Mouse (Mus musculus): ENCODE data around the gene Fancg. TPM values are rescaled to one million over a fixed set of nuclear protein-coding genes. Genes with fewer than 3 reads are reported as not detected.

Gene Fancg
- polyA plus RNA-seq, 1 experiment from 2014 or later: 13.0 TPM

GRCm38 (mm10) chr4:43031237-43031995 lies 21.1 kb upstream of the Fancg start, which contains the start of gene Stoml2:
Gene Stoml2, minus strand, starts transcription at chr4:43031710.
- Histone ChIP-seq H3K4me1 (peaks cover 14% of the 10 kb centered on the region), H3K36me3 (peaks cover 41% of the 10 kb centered on the region), H3K27me3 (replicated peaks) (no peaks in the 10 kb centered on the region), H3K4me3 (replicated peaks) (peak within 1 kb of the TSS; percentile 71), H3K9me3 (no peaks in the 10 kb centered on the region), H3K27ac (peak within 1 kb of the TSS; percentile 84), H3K9ac (peak within 1 kb of the TSS; percentile 89), H3K4me2 (peak within 1 kb of the TSS; percentile 78)
- ATAC-seq (ENCODE audit: insufficient read depth, low FRiP score, low read depth): peak; percentile 96
- 1% methylated on average over 38 of the region's 38 CpGs for WGBS

DNA sequence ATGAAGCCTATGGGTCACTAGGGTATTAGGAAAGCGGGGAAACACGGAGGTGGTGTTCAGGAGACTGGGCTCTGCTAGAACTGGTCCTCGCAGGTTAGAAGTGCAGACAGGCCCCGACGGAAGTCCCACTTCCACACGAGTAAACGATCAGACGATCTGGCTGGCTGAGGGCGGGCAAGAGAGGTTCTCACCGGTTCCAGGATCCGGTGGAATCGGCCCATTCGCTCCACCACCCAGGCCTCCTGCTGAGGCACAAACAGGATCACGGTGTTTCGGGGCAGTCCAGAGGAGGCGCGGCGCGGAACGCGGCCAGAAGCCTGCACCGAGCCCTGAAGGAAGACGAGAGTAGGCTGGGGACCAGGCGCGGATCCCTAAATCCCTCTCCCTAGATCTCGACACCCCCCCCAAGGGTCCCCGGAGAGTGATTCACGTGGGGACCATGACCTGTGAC lies 20.5 kb upstream of the Fancg start:
- peak overlapping the region; percentile 82 for H3K27ac ChIP-seq
- WGBS: 1% methylated on average over 28 of the region's 28 CpGs

GRCm38 (mm10) chr4:43030352-43030751 lies 20.0 kb upstream of the Fancg start:
- Histone ChIP-seq H3K4me1 (peaks cover 14% of the 10 kb centered on the region), H3K4me3 (replicated peaks) (peak overlapping the region; percentile 71), H3K9me3 (no peaks in the 10 kb centered on the region), H3K9ac (peak overlapping the region; percentile 89), H3K36me3 (peaks cover 38% of the 10 kb centered on the region), H3K27ac (peak overlapping the region; percentile 82), H3K4me2 (peak overlapping the region; percentile 78), H3K27me3 (replicated peaks) (no peaks in the 10 kb centered on the region)
- WGBS: 69% methylated on average over 9 of the region's 9 CpGs
- ATAC-seq (ENCODE audit: insufficient read depth, low FRiP score, low read depth): no peak

More for the DNA sequence above, 20.5 kb upstream of the Fancg start:
- no peaks in the 10 kb centered on the region for H3K27me3 ChIP-seq (replicated peaks)
- H3K36me3 ChIP-seq: peaks cover 38% of the 10 kb centered on the region
- peak; percentile 55 for ATAC-seq (ENCODE audit: insufficient read depth, low FRiP score, low read depth)
- peaks cover 14% of the 10 kb centered on the region for H3K4me1 ChIP-seq
- peak overlapping the region; percentile 78 for H3K4me2 ChIP-seq
- peak overlapping the region; percentile 71 for H3K4me3 ChIP-seq (replicated peaks)
- no peaks in the 10 kb centered on the region for H3K9me3 ChIP-seq
- H3K9ac ChIP-seq: peak overlapping the region; percentile 89

DNA sequence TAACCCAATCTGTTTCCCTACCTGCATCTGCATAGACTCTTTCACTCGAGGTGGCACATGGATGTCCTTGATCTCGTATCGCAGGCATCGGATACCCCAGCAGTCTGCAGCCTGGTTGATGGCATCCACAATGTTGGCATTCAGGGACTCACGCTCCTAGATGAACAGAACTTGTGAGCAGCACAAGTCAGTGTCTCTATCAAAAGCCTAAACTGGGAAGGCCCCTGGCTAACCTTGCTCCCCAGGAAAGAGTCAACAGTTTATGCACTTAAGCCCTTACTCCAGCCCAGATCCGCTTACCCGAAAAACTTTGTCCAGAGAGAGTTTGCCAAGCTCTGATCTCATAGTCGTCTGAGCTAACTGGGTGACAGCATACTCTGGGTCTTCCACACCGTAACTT lies 19.4 kb upstream of the Fancg start:
- 89% methylated on average over 9 of the region's 9 CpGs for WGBS
- peaks cover 16% of the 10 kb centered on the region for H3K4me1 ChIP-seq
- ATAC-seq (ENCODE audit: insufficient read depth, low FRiP score, low read depth): no peak

DNA sequence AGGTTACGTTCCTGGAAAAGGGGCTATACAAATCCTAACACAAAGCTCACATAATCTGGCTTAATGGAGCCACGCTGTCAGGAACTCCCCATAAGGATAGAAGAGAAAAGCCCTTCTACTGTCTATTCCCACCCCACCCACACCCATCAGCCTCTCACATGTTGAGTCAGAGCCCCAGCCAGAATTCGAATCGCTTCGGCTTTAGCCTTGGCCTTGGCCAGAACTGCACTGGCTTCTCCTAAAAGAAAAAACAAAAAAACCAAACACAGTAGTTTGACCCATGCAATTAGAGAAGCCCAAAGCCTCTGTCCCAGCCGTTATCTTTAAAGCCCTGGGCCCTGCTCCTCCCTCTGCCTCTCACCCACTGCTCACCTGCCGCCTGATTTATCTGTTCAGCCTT lies 18.8 kb upstream of the Fancg start:
- 94% methylated on average over 7 of the region's 7 CpGs for WGBS
- Histone ChIP-seq H3K27me3 (replicated peaks) (no peaks in the 10 kb centered on the region), H3K9ac (no peak overlapping the region), H3K36me3 (peaks cover 38% of the 10 kb centered on the region), H3K4me2 (no peak overlapping the region), H3K4me1 (peaks cover 21% of the 10 kb centered on the region), H3K27ac (no peak overlapping the region), H3K4me3 (replicated peaks) (no peak overlapping the region), H3K9me3 (no peaks in the 10 kb centered on the region)
- no peak for ATAC-seq (ENCODE audit: insufficient read depth, low FRiP score, low read depth)

More for the DNA sequence above, 19.4 kb upstream of the Fancg start:
- H3K27ac ChIP-seq: no peak overlapping the region
- H3K36me3 ChIP-seq: peaks cover 38% of the 10 kb centered on the region
- H3K9ac ChIP-seq: no peak overlapping the region
- H3K4me3 ChIP-seq (replicated peaks): no peak overlapping the region
- no peaks in the 10 kb centered on the region for H3K9me3 ChIP-seq
- H3K27me3 ChIP-seq (replicated peaks): no peaks in the 10 kb centered on the region
- H3K4me2 ChIP-seq: no peak overlapping the region; the same call in 1 of the 2 replicates

- H3K9ac ChIP-seq: peak within 1 kb of the TSS; percentile 51
- WGBS: 5% methylated on average over 42 of the region's 42 CpGs
- H3K4me1 ChIP-seq: peaks cover 12% of the 10 kb centered on the region
- H3K4me3 ChIP-seq (replicated peaks): peak within 1 kb of the TSS; percentile 64
- H3K27me3 ChIP-seq (replicated peaks): no peaks in the 10 kb centered on the region
- peak; percentile 93 for ATAC-seq (ENCODE audit: insufficient read depth, low FRiP score, low read depth)
- no peaks in the 10 kb centered on the region for H3K9me3 ChIP-seq
- peak within 1 kb of the TSS; percentile 92 for H3K27ac ChIP-seq
- H3K4me2 ChIP-seq: peak within 1 kb of the TSS; percentile 70
- peaks cover 32% of the 10 kb centered on the region for H3K36me3 ChIP-seq
Observed at GRCm38 (mm10) chr4:43025084-43025960, 15.0 kb upstream of the Fancg start, which contains the start of gene Pigo. Gene Pigo, minus strand, starts transcription at chr4:43025819.

DNA sequence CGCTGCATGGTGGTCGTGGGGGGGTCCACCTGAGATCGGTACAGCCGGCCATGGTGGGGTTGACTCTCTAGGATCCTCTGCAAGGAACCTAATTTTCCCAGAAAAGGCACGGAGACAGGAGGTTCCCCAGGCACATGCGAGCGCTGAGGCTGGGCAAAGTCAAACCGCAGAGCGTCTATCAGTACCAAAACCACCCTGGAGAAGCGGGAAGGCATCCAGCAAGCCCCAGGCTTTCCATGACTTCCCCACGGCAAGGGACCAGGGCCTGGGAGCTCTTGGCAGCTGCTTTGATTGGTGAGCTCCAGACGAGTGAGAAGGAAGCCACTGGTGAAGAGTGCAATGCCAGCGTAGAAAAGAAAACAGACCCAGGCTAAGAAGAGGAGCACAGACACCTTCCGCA lies 14.4 kb upstream of the Fancg start:
- H3K27ac ChIP-seq: peak overlapping the region; percentile 92; the same call in 1 of the 2 replicates

GRCm38 (mm10) chr4:43021341-43021740 lies 11.0 kb upstream of the Fancg start:
- H3K4me2 ChIP-seq: no peak overlapping the region
- no peak for ATAC-seq (ENCODE audit: insufficient read depth, low FRiP score, low read depth)
- peaks cover 8% of the 10 kb centered on the region for H3K4me1 ChIP-seq
- no peak overlapping the region for H3K4me3 ChIP-seq (replicated peaks)
- H3K27me3 ChIP-seq (replicated peaks): no peaks in the 10 kb centered on the region
- 77% methylated on average over 17 of the region's 17 CpGs for WGBS
- no peak overlapping the region for H3K27ac ChIP-seq
- no peak overlapping the region for H3K9ac ChIP-seq
- peaks cover 27% of the 10 kb centered on the region for H3K36me3 ChIP-seq
- no peaks in the 10 kb centered on the region for H3K9me3 ChIP-seq

More for the DNA sequence above, 14.4 kb upstream of the Fancg start:
- ATAC-seq (ENCODE audit: insufficient read depth, low FRiP score, low read depth): no peak
- Histone ChIP-seq H3K9ac (peak overlapping the region; percentile 47; the same call in 1 of the 2 replicates), H3K9me3 (no peaks in the 10 kb centered on the region), H3K27me3 (replicated peaks) (no peaks in the 10 kb centered on the region), H3K36me3 (peaks cover 32% of the 10 kb centered on the region), H3K4me2 (peak overlapping the region; percentile 70), H3K4me3 (replicated peaks) (peak overlapping the region; percentile 64), H3K4me1 (peaks cover 8% of the 10 kb centered on the region)
- 77% methylated on average over 14 of the region's 14 CpGs for WGBS

- H3K27ac ChIP-seq: no peak overlapping the region
- H3K4me2 ChIP-seq: no peak overlapping the region
- no peaks in the 10 kb centered on the region for H3K27me3 ChIP-seq (replicated peaks)
- H3K4me3 ChIP-seq (replicated peaks): no peak overlapping the region
- peaks cover 8% of the 10 kb centered on the region for H3K4me1 ChIP-seq
- ATAC-seq (ENCODE audit: insufficient read depth, low FRiP score, low read depth): no peak
- peaks cover 27% of the 10 kb centered on the region for H3K36me3 ChIP-seq
- H3K9me3 ChIP-seq: no peaks in the 10 kb centered on the region
- 84% methylated on average over 16 of the region's 16 CpGs for WGBS
- H3K9ac ChIP-seq: no peak overlapping the region
Observed at GRCm38 (mm10) chr4:43020876-43021275, 10.6 kb upstream of the Fancg start.

DNA sequence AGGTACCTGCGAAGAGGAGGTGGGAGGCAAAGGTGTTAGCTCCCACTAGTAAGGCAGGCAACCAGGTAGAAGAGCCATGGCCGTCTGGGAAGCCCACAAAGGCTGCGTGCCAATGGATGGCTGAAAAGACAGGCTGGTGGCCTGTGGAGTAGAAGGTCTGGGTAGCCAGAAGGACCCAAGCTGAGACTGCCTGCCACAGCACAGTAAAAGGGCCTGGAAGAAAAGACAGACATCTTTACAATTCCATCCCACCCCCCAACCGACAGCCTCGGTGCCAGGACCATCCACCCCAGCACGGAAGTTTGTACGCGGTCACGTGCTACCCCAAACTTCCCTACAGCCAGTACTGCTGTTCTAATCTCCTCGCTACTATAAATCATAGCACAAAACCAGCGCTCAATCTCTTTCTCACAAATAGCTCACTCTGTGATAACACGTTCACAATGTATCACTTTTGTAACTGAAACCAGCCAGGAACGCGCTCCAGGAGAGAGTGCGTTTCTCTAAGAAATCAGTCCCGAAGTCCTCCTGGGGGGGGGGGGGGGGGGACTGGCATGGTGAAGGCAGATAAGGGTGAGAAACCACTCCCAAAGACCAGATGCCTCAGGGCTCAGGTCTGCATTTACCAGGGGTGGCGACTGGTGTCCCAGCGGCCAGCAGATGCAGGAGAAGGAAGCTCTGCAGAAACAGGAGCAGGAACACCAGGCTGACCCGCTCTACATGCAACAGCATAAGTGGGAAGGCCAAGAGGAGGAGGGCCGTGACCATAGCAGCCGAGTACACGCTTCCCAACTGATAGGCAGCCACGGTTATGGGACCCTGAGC lies 9.5 kb upstream of the Fancg start:
- no peak for ATAC-seq (ENCODE audit: insufficient read depth, low FRiP score, low read depth)
- Histone ChIP-seq H3K27me3 (replicated peaks) (no peaks in the 10 kb centered on the region), H3K9ac (no peak overlapping the region), H3K4me1 (peaks cover 6% of the 10 kb centered on the region), H3K4me2 (no peak overlapping the region), H3K27ac (no peak overlapping the region), H3K4me3 (replicated peaks) (no peak overlapping the region), H3K36me3 (peaks cover 27% of the 10 kb centered on the region), H3K9me3 (no peaks in the 10 kb centered on the region)
- WGBS: 90% methylated on average over 23 of the region's 23 CpGs

GRCm38 (mm10) chr4:43019176-43019575 lies 8.9 kb upstream of the Fancg start:
- no peak for ATAC-seq (ENCODE audit: insufficient read depth, low FRiP score, low read depth)
- Histone ChIP-seq H3K36me3 (peaks cover 27% of the 10 kb centered on the region), H3K9ac (no peak overlapping the region), H3K4me1 (no peaks in the 10 kb centered on the region), H3K27me3 (replicated peaks) (no peaks in the 10 kb centered on the region), H3K9me3 (no peaks in the 10 kb centered on the region), H3K4me2 (no peak overlapping the region), H3K27ac (no peak overlapping the region), H3K4me3 (replicated peaks) (no peak overlapping the region)
- WGBS: 89% methylated on average over 10 of the region's 10 CpGs

Data from stomach, embryonic 15.5 days (tissue).